Mouse (Mus musculus) spleen, adult 2 months (tissue): ENCODE results near the gene Arhgap20.

ENCODE experiments used
- CTCF ChIP-seq: fragments of 200-500 bp; IDR thresholded peaks from 2 replicates; pipeline ENCODE4 v1.5.1; 2011; ENCODE audit warnings: mild to moderate bottlenecking, inconsistent platforms; ENCODE audit not compliant: insufficient read depth, insufficient read length, insufficient replicate concordance; ENCODE audit errors: extremely low read depth
- POLR2A ChIP-seq: fragments of 200-500 bp; IDR thresholded peaks from 2 replicates; pipeline ENCODE4 v1.6.1; 2011; ENCODE audit warnings: low read depth, low read length, inconsistent platforms

GRCm38 (mm10) chr9:51864273-51864672, 99.1 kb downstream of the Arhgap20 start:
- TF ChIP-seq POLR2A (no peak), CTCF (no peak)
